Mouse (Mus musculus) embryo, embryonic 10 days (tissue): Measurements from ENCODE around the gene Rarres1.

ENCODE experiments used
- DNase-seq: peaks from one replicate; pipeline ENCODE4 v3.0.0-alpha.2; 2015; ENCODE audit warnings: low spot score

Gene Rarres1

DNA sequence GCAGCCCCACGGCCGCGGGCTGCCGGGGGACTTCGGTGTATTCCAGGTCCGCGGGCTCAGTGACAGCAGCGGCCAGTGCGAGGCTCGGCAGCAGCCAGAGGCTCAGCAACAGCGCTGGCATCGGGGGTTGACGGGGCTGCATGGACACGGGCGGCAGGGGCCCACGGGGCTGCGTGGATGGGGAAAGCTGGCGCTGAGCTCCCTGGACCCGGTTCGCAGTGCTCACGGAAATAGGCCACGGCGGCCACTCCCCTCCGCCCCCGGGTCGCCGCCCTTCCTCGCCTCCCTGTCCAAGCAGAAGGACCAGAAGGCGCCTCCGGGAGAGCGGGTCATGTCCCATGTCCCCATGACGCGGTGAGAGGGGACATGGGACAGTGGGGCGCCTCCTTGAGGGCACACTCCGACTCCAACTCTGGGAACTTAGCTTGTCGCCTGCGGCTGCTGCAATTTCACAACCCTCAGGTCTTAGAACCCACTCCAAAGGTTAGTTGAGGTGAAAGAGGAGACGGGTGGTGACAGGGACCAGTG is at the start of gene Rarres1:
TSS of gene Rarres1 (minus strand) at position 250 of the 528 bp plus-strand sequence.
- DNase-seq: peak; percentile 53

GRCm38 (mm10) chr3:67564731-67565357 is 49.5 kb upstream of the Rarres1 start:
- peak; percentile 32 for DNase-seq

- no peak for DNase-seq
Measured at GRCm38 (mm10) chr3:67557718-67558354, 42.5 kb upstream of the Rarres1 start.

DNA sequence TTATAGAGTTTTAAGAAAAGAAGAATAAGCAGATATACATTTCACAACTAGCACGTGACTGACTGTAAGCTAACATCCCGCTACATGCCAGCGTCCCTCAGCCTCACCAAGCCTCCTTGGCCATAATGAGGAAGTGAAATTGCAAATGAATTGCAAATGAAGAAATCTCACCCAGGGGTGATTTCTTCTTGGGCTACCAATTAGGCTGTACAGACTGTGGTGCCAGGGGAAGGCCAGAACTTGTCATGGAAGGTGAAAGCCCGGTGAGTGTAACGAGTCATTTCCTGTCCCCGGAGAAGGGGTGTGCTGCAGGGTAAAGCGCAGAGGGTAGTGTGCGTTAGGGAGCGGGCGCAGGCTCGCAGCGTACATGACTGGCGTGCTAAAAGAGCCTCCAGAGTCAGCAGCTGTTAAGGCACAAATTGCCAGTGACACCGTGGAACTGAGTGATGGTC is 41.9 kb upstream of the Rarres1 start:
- DNase-seq: peak; percentile 14

- DNase-seq: no peak
Measured at GRCm38 (mm10) chr3:67555211-67555610, 39.9 kb upstream of the Rarres1 start.

DNA sequence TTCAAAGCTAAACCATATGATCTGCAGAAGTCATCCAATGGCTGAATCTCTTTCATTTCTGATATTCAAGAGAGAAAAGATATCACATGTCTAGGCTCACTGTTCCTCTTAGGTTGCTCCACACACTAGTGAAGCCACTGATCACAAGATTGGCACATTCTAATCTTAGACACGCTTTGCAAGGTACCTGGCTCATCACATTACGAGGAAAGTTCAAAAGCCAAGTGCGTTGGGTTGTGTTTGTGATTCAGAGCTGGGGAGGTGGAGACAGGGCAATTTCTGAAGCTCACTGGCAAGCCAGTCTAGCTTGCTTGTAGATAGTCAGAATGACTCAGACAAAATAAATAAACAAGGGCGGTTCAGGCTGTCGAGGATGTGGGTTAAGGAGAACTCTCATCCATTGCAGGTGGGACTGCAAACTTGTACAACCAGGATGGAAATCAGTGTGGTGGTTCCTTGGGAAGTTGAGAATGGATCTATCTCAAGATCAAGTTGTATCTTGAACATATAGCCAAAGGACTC is 38.7 kb upstream of the Rarres1 start:
- DNase-seq: no peak

GRCm38 (mm10) chr3:67553281-67553680 is 38.0 kb upstream of the Rarres1 start:
- peak; percentile 17 for DNase-seq

DNA sequence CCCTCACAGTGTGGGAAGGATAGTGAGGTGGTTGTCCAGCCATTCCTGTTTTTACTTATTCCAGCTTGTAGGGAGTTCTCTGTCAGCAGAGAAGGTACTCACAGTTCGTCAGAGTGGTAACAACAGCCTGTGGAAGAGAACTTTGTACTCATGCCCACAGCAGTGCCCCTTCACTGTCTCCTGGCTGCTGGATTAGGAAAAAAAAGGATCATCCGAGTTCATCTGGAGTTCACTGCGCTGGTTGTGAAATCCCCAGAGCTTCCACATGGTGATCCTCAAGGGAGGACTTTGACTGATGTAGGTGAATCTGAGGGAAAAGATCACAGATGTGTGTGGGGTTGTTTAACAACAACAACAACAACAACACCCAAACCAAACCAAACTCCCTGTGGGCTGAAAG is 35.9 kb upstream of the Rarres1 start:
- no peak for DNase-seq

DNA sequence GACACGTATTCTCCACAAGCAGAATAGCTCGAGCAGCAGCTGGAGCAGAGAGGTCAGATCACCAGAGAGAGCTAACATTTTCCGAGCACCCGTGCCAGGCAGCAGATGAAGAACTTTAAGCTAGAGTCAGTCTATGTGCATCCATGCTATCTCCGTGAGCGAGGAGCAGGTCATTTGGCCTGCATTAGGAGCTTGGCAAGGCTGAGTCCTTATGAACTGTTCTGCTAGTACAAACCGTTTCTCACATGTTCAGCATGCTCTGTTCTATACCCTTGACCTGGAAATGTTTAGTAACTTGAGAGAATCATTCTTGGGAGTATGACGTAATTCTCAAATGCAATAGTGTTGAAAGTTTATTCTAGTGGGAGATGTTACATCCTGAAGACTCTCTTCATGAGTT is 28.3 kb upstream of the Rarres1 start:
- DNase-seq: no peak

- no peak for DNase-seq
Measured at GRCm38 (mm10) chr3:67524768-67525167, 9.4 kb upstream of the Rarres1 start.

DNA sequence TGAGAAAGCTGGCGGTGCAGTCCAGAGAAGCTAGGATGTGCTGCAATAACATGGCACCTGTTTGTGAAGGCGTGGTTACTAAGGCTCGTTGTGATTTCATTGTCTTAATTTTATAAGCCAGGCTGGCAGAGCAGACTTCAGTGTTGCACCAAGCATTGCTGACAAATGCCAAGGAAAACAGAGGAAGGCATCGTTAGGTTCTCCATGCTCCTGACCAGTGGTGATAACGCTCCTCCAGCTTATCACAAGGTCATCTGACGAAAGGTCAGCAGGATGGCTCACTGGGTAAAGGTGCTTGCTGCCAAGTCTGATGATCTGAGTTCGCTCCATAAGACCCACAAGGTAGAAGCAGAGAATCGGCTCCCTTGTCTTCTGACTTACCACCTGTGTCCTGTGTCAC is 7.4 kb upstream of the Rarres1 start:
- DNase-seq: no peak

GRCm38 (mm10) chr3:67520568-67521143 is 5.3 kb upstream of the Rarres1 start:
- no peak for DNase-seq

GRCm38 (mm10) chr3:67514801-67515273 is 486 bp downstream of the Rarres1 start:
- DNase-seq: peak; percentile 15

GRCm38 (mm10) chr3:67512807-67513206 is 2.5 kb downstream of the Rarres1 start:
- DNase-seq: peak; percentile 92

DNA sequence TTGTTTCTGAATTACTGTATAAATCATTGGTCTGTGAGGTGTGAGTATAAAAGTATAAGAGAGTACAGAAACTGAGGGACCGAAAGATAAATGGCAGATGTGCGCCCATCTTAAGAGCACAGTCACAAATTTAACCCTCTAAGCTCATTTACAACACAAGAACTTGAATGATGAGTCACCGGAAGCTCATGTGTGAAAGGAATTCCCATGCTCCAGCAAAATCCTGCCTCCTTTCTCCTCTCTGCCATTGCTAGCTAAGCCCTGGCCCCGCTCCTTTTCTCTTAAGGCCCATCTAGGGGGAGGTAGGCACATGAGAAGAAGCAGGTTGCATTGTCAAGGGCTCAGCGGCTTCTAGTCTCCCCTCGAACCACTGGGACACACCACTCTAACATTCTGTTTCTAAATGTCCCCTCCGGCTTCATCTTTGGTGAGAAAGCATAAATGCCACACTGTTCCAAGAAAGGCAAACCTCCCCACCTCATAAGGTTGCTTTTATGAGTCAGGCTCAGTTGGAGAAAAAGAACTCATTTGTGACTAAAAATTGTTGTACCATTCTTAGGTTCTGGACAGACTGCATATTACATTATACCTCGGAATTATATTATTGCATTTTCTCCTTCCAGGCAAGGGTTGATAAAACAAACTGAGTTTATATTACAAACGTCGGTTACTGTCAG is 7.0 kb downstream of the Rarres1 start:
- DNase-seq: no peak

DNA sequence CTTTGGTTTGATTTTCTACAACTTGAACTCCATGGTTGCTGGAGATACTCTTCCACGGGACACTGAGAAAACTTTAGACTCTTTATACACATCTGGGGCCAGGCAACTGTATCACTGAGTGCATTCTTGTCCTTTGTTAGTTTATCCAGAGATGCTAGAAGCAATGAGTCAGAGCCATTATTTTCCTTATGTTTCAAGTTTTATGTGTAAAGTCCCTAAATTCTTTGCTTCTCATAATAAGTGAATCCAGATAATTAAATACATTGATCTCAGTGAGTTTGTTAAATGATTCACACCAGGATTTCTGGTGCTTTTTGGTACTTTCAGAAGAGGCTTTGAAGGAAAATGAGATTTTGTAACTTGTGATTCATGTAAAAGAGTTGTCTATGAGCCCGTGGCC is 10.0 kb downstream of the Rarres1 start:
- DNase-seq: no peak

GRCm38 (mm10) chr3:67503878-67504277 is 11.4 kb downstream of the Rarres1 start:
- DNase-seq: peak; percentile 7

GRCm38 (mm10) chr3:67499406-67499791 is 15.9 kb downstream of the Rarres1 start:
- no peak for DNase-seq

- DNase-seq: no peak
Measured at GRCm38 (mm10) chr3:67498773-67499405, 16.4 kb downstream of the Rarres1 start.

- DNase-seq: no peak
Measured at GRCm38 (mm10) chr3:67497998-67498397, 17.3 kb downstream of the Rarres1 start.

- DNase-seq: no peak
Measured at GRCm38 (mm10) chr3:67496310-67496709, 19.0 kb downstream of the Rarres1 start.

DNA sequence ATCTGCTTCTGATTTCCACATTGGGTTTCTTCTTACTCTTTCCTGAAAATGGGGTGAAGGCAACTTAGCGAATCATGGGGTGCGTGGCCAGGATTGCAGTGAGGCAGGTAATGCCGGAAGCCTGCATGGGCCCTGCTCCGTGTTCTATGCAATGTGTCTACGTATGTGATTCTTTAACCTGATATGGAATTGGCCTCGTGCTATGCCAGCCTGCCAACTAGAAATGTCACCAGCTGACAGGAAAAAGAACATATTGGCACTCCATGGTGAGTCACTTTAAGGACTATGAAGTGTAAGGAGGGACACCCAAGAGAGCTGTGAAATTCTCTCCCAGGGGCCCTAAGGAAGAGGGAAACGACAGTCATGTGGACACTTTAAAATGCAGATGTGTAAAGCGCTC is 22.2 kb downstream of the Rarres1 start:
- no peak for DNase-seq
